In genomic region chr12:86679546-86679930, GRCm38 (mm10) we compare ENCODE assay signal across 8 mouse cellular contexts. TPM values are rescaled to one million over a fixed set of nuclear protein-coding genes. Genes with fewer than 3 reads are reported as not detected.
DNase-seq lines count a peak whose midpoint lies in the region; ATAC-seq and TF ChIP-seq lines count a peak whose summit lies in the region.

No protein-coding gene starts in this region.

- H3K4me2 ChIP-seq in kidney, embryonic 14.5 days (replicated peaks; ENCODE audit: low read depth, low read length), result peak overlapping the region; percentile 100
- H3K4me2 ChIP-seq in hindbrain, embryonic 12.5 days (replicated peaks), result peak overlapping the region; percentile 86
- peak overlapping the region; percentile 95 for H3K4me2 ChIP-seq in midbrain, embryonic 14.5 days (ENCODE audit: low read length)

- H3K4me3 ChIP-seq in kidney, embryonic 14.5 days (ENCODE audit: low read length), result peak overlapping the region; percentile 78
- H3K4me3 ChIP-seq in cortical plate, adult 2 months (ENCODE audit: insufficient read depth, low read length), result peak overlapping the region; percentile 95
- peak overlapping the region; percentile 84 for H3K4me3 ChIP-seq in hindbrain, embryonic 12.5 days
- peak overlapping the region; percentile 99 for H3K4me3 ChIP-seq in midbrain, embryonic 14.5 days (replicated peaks; ENCODE audit: low read depth, low read length)

- WGBS in kidney, embryonic 14.5 days, result 2% methylated on average over 9 of the region's 9 CpGs
- WGBS in hindbrain, embryonic 12.5 days, result 6% methylated on average over 9 of the region's 9 CpGs
- WGBS in midbrain, embryonic 14.5 days, result 3% methylated on average over 9 of the region's 9 CpGs

- no peak for DNase-seq in kidney, adult 8-10 months
- DNase-seq in midbrain, embryonic 14.5 days, result peak; percentile 74
- no peak for DNase-seq in gastrocnemius, postnatal 25 days
- DNase-seq in MN1 (ENCODE audit: low spot score), result no peak

- H3K36me3 ChIP-seq in kidney, embryonic 14.5 days (ENCODE audit: control insufficient read depth, insufficient read depth, low read length), result no peaks in the 10 kb centered on the region
- peaks cover 13% of the 10 kb centered on the region; the same call in 1 of the 2 replicates for H3K36me3 ChIP-seq in hindbrain, embryonic 12.5 days
- H3K36me3 ChIP-seq in midbrain, embryonic 14.5 days (ENCODE audit: control insufficient read depth, insufficient read depth, low read length), result peaks cover 18% of the 10 kb centered on the region; the same call in 1 of the 2 replicates

- H3K27me3 ChIP-seq in kidney, embryonic 14.5 days (ENCODE audit: control insufficient read depth, insufficient read depth, low read length), result no peaks in the 10 kb centered on the region
- H3K27me3 ChIP-seq in hindbrain, embryonic 12.5 days, result no peaks in the 10 kb centered on the region
- H3K27me3 ChIP-seq in midbrain, embryonic 14.5 days (ENCODE audit: control insufficient read depth, insufficient read depth, low read length), result no peaks in the 10 kb centered on the region

- no peak for TF ChIP-seq POLR2A in cortical plate, adult 2 months (IDR thresholded peaks at IDR 0.05; ENCODE audit: extremely low read depth, insufficient read depth, low read length)

- no peak for ATAC-seq in kidney, embryonic 14.5 days (ENCODE audit: low FRiP score, low TSS enrichment)
- ATAC-seq in hindbrain, embryonic 12.5 days (ENCODE audit: low FRiP score), result peak; percentile 32
- ATAC-seq in midbrain, embryonic 14.5 days (ENCODE audit: low FRiP score, low TSS enrichment), result peak; percentile 12; the same call in 1 of the 2 replicates
- no peak for ATAC-seq in erythroid progenitor cell, adult 5-6 weeks (replicated peaks; ENCODE audit: low FRiP score, poor library complexity, severe bottlenecking)

- no peak for TF ChIP-seq CTCF in cortical plate, adult 2 months (IDR thresholded peaks at IDR 0.05; ENCODE audit: extremely low read depth, insufficient read depth, low read length)

- peak overlapping the region; percentile 86 for H3K9ac ChIP-seq in kidney, embryonic 14.5 days (ENCODE audit: low read depth, low read length)
- peak overlapping the region; percentile 95 for H3K9ac ChIP-seq in hindbrain, embryonic 12.5 days
- peak overlapping the region; percentile 99 for H3K9ac ChIP-seq in midbrain, embryonic 14.5 days (replicated peaks; ENCODE audit: low read length)

- H3K27ac ChIP-seq in kidney, embryonic 14.5 days (ENCODE audit: low read depth, low read length), result peak overlapping the region; percentile 63; the same call in 1 of the 2 replicates
- peak overlapping the region; percentile 94 for H3K27ac ChIP-seq in cortical plate, adult 2 months (ENCODE audit: insufficient read depth, low read length)
- H3K27ac ChIP-seq in hindbrain, embryonic 12.5 days, result peak overlapping the region; percentile 98
- peak overlapping the region; percentile 97 for H3K27ac ChIP-seq in midbrain, embryonic 14.5 days (replicated peaks; ENCODE audit: low read depth, low read length)

- no peaks in the 10 kb centered on the region for H3K9me3 ChIP-seq in kidney, embryonic 14.5 days (ENCODE audit: control insufficient read depth, low read length)
- H3K9me3 ChIP-seq in hindbrain, embryonic 12.5 days (replicated peaks), result no peaks in the 10 kb centered on the region
- no peaks in the 10 kb centered on the region; the same call in 1 of the 2 replicates for H3K9me3 ChIP-seq in midbrain, embryonic 14.5 days (ENCODE audit: control insufficient read depth, low read length)

- peaks cover 12% of the 10 kb centered on the region; the same call in 1 of the 2 replicates for H3K4me1 ChIP-seq in kidney, embryonic 14.5 days (ENCODE audit: control insufficient read depth, insufficient read depth, low read length)
- H3K4me1 ChIP-seq in cortical plate, adult 2 months (ENCODE audit: control insufficient read depth, insufficient read depth, low read length), result peaks cover 4% of the 10 kb centered on the region
- H3K4me1 ChIP-seq in hindbrain, embryonic 12.5 days, result peaks cover 35% of the 10 kb centered on the region
- peaks cover 32% of the 10 kb centered on the region for H3K4me1 ChIP-seq in midbrain, embryonic 14.5 days (ENCODE audit: control insufficient read depth, insufficient read depth, low read length)

RNA-seq across cellular contexts. Expression of gene Vash1, which starts 1.0 kb away (rescaled TPM):
- 8.4 and 9.6 TPM in 2 replicates for polyA plus RNA-seq in kidney, embryonic 14.5 days (2014; fragmentation: Nextera tagmentation; extraction: Ambion mirVana)
- 14.7 and 15.8 TPM in 2 replicates for polyA plus RNA-seq in cortical plate, adult 2 months (2012; rRNA removed)
- 34.4 and 35.3 TPM in 2 replicates for polyA plus RNA-seq in hindbrain, embryonic 12.5 days (2016; fragmentation: Nextera tagmentation; extraction: Ambion mirVana)
- polyA plus RNA-seq in midbrain, embryonic 14.5 days (2014; fragmentation: Nextera tagmentation; extraction: Ambion mirVana), result 32.0 and 34.0 TPM in 2 replicates
- 10 to 100 TPM; 10.3 to 11.8 TPM for total RNA-seq in gastrocnemius, postnatal 25 days (2021)
- total RNA-seq in erythroid progenitor cell, adult 5-6 weeks (2015; ENCODE audit: low replicate concordance), result not detected in 2 replicates
- not detected in 2 replicates for total RNA-seq in erythroid progenitor cell, adult 5-6 weeks (2017; ENCODE audit: low replicate concordance)

RNA-seq across cellular contexts. Expression of gene Angel1, which starts 46.7 kb away (rescaled TPM):
- polyA plus RNA-seq in kidney, embryonic 14.5 days (2014; fragmentation: Nextera tagmentation; extraction: Ambion mirVana), result 7.9 and 10.2 TPM in 2 replicates
- 10.3 and 10.5 TPM in 2 replicates for polyA plus RNA-seq in cortical plate, adult 2 months (2012; rRNA removed)
- 15.8 and 17.0 TPM in 2 replicates for polyA plus RNA-seq in hindbrain, embryonic 12.5 days (2016; fragmentation: Nextera tagmentation; extraction: Ambion mirVana)
- 11.3 and 11.5 TPM in 2 replicates for polyA plus RNA-seq in midbrain, embryonic 14.5 days (2014; fragmentation: Nextera tagmentation; extraction: Ambion mirVana)
- 1 to 10 TPM; 3.3 to 3.8 TPM for total RNA-seq in gastrocnemius, postnatal 25 days (2021)
- not detected in 2 replicates for total RNA-seq in erythroid progenitor cell, adult 5-6 weeks (2015; ENCODE audit: low replicate concordance)
- not detected in 2 replicates for total RNA-seq in erythroid progenitor cell, adult 5-6 weeks (2017; ENCODE audit: low replicate concordance)

RNA-seq across cellular contexts. Expression of gene Lrrc74a, which starts 54.6 kb away (rescaled TPM):
- polyA plus RNA-seq in kidney, embryonic 14.5 days (2014; fragmentation: Nextera tagmentation; extraction: Ambion mirVana), result not detected in 2 replicates
- not detected in 2 replicates for polyA plus RNA-seq in cortical plate, adult 2 months (2012; rRNA removed)
- not detected in 2 replicates for polyA plus RNA-seq in hindbrain, embryonic 12.5 days (2016; fragmentation: Nextera tagmentation; extraction: Ambion mirVana)
- not detected in 2 replicates for polyA plus RNA-seq in midbrain, embryonic 14.5 days (2014; fragmentation: Nextera tagmentation; extraction: Ambion mirVana)
- total RNA-seq in gastrocnemius, postnatal 25 days (2021), result not detected
- total RNA-seq in erythroid progenitor cell, adult 5-6 weeks (2015; ENCODE audit: low replicate concordance), result not detected in 2 replicates
- total RNA-seq in erythroid progenitor cell, adult 5-6 weeks (2017; ENCODE audit: low replicate concordance), result not detected in 2 replicates

Comparison
In these comparisons a context has a peak if more than half of its experiments do, and no peak if none do; other contexts are left out.
1. ATAC-seq: peak in hindbrain, embryonic 12.5 days (single experiment) and midbrain, embryonic 14.5 days (single experiment); none in kidney, embryonic 14.5 days (single experiment) and erythroid progenitor cell, adult 5-6 weeks (single experiment).
2. Peak in every context shown above with its lines, with median percentiles within 50 percentile points of each other: H3K27ac ChIP-seq, H3K4me2 ChIP-seq, H3K4me3 ChIP-seq and H3K9ac ChIP-seq.